In the genomic region with DNA sequence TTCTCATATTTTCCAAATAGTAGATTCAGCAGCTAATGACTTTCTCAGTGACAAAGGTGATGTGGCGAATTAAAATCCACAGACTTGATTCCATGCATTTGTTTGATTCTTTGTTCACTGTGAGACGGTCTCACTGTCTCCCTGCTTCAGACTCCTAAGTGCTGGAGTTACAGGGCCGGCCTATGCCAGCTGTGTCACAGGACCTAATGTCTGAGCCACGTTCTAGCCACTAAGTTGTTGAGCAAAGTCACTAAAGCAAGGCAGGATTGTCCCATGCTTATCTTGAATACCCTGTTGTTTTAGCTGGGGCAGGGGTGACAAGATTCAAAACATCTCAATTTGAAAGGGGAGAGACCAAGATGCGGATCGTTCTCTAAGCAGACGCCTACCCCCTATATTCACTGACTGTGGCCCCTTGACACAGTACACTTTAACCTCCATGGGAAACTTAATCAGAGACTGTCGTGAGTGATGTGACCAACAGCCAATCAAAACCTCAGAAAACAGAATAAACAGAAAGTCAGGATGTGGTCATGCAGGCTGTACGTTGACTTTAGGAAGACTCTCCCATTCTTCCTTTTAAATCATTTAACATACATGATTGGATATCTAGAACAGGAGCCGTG, we compare ENCODE assay signal across 10 mouse cellular contexts.
DNase-seq lines count a peak whose midpoint lies in the region; ATAC-seq and TF ChIP-seq lines count a peak whose summit lies in the region.
"Had no signal": no experiment of that assay in that cellular context is flagged by ENCODE, and none has a peak within 500 bp of the region (broad histone marks: within the 10 kb centered on the region; RNA-seq: fewer than 3 reads in every experiment).

No protein-coding gene starts in this region.

- H3K4me3 ChIP-seq in heart, embryonic 10.5 days = no peak overlapping the region
- H3K4me3 ChIP-seq in hindbrain, embryonic 13.5 days = no peak overlapping the region
- no peak overlapping the region for H3K4me3 ChIP-seq in stomach, postnatal 0 days (ENCODE audit: low read depth, low read length)
- H3K4me3 ChIP-seq in lung, adult 2 months (replicated peaks; ENCODE audit: extremely low read depth, low read depth, low read length) = no peak overlapping the region

- WGBS in heart, embryonic 10.5 days = 34% methylated on average over 10 of the region's 10 CpGs
- 46% methylated on average over 10 of the region's 10 CpGs for WGBS in hindbrain, embryonic 13.5 days
- 57% methylated on average over 10 of the region's 10 CpGs for WGBS in stomach, postnatal 0 days
- WGBS in lung, adult 2 months = 68% methylated on average over 10 of the region's 10 CpGs

- H3K27ac ChIP-seq in heart, embryonic 10.5 days = peak overlapping the region; percentile 59
- no peak overlapping the region for H3K27ac ChIP-seq in hindbrain, embryonic 13.5 days
- H3K27ac ChIP-seq in stomach, postnatal 0 days (replicated peaks) = no peak overlapping the region

- peaks cover 67% of the 10 kb centered on the region for H3K4me1 ChIP-seq in heart, embryonic 10.5 days
- peaks cover 17% of the 10 kb centered on the region for H3K4me1 ChIP-seq in hindbrain, embryonic 13.5 days (replicated peaks)
- 0 out of 2 replicates have a peak, but pooled peaks cover 2% of the 10 kb centered on the region for H3K4me1 ChIP-seq in stomach, postnatal 0 days (replicated peaks; ENCODE audit: control insufficient read depth, insufficient read depth)
- H3K4me1 ChIP-seq in lung, adult 2 months (ENCODE audit: control insufficient read depth, insufficient read depth, low read length) = peaks cover 13% of the 10 kb centered on the region

- H3K9me3 ChIP-seq in heart, embryonic 10.5 days = no peaks in the 10 kb centered on the region
- H3K9me3 ChIP-seq in hindbrain, embryonic 13.5 days = no peaks in the 10 kb centered on the region
- H3K9me3 ChIP-seq in stomach, postnatal 0 days (ENCODE audit: control insufficient read depth, low read length) = no peaks in the 10 kb centered on the region

- intact Hi-C loops in heart, postnatal 10 days (cut with DNase I) = no loop called here

- DNase-seq in heart, embryonic 10.5 days (ENCODE audit: low spot score) = no peak
- DNase-seq in heart, postnatal 10 days = no peak
- DNase-seq in thymus, postnatal 4 days = peak; percentile 19
- DNase-seq in thymus, adult 18-20 months = no peak
- DNase-seq in stomach, postnatal 0 days (ENCODE audit: low spot score) = peak; percentile 30
- no peak for DNase-seq in testis, postnatal 14 days (ENCODE audit: low spot score)
- no peak for DNase-seq in lung, adult 2 months
- DNase-seq: B cell, adult 2 months; lung, postnatal 36 days had no signal

- no peaks in the 10 kb centered on the region for H3K27me3 ChIP-seq in heart, embryonic 10.5 days (ENCODE audit: insufficient read depth, poor library complexity, severe bottlenecking)
- H3K27me3 ChIP-seq in hindbrain, embryonic 13.5 days = no peaks in the 10 kb centered on the region
- H3K27me3 ChIP-seq in stomach, postnatal 0 days (ENCODE audit: control insufficient read depth, insufficient read depth, low read length) = no peaks in the 10 kb centered on the region

- H3K9ac ChIP-seq in hindbrain, embryonic 13.5 days = no peak overlapping the region
- no peak overlapping the region for H3K9ac ChIP-seq in stomach, postnatal 0 days (ENCODE audit: low read length)

- H3K4me2 ChIP-seq in hindbrain, embryonic 13.5 days = 0 out of 2 replicates have a peak overlapping the region, but pooled peaks have one; percentile 3
- H3K4me2 ChIP-seq in stomach, postnatal 0 days (replicated peaks; ENCODE audit: low read depth) = no peak overlapping the region

- H3K36me3 ChIP-seq in heart, embryonic 10.5 days = no peaks in the 10 kb centered on the region
- H3K36me3 ChIP-seq in hindbrain, embryonic 13.5 days = no peaks in the 10 kb centered on the region
- no peaks in the 10 kb centered on the region for H3K36me3 ChIP-seq in stomach, postnatal 0 days (ENCODE audit: control insufficient read depth, insufficient read depth, low read length)

- no peak for TF ChIP-seq POLR2A in lung, adult 2 months (IDR thresholded peaks at IDR 0.05; ENCODE audit: borderline replicate concordance, extremely low read depth, low read depth, low read length)

- ATAC-seq in hindbrain, embryonic 13.5 days (ENCODE audit: low FRiP score) = no peak
- peak; percentile 70 for ATAC-seq in stomach, postnatal 0 days (ENCODE audit: low FRiP score, low TSS enrichment)

- no peak for TF ChIP-seq EP300 in stomach, postnatal 0 days (optimal IDR thresholded peaks at IDR 0.05)

- TF ChIP-seq CTCF in stomach, postnatal 0 days (IDR thresholded peaks at IDR 0.05; ENCODE audit: low read depth) = no peak
- TF ChIP-seq CTCF in lung, adult 2 months (IDR thresholded peaks at IDR 0.05; ENCODE audit: insufficient read depth, low read length) = no peak

Comparison
In these comparisons a context has a peak if more than half of its experiments do, and no peak if none do; other contexts are left out.
1. DNase-seq: peak in thymus, postnatal 4 days (single experiment) and stomach, postnatal 0 days (single experiment); none in heart, embryonic 10.5 days (single experiment), heart, postnatal 10 days (0 of 2), thymus, adult 18-20 months (0 of 2), testis, postnatal 14 days (single experiment) and lung, adult 2 months (single experiment).